Mouse (Mus musculus): ENCODE data around the gene Eid1.

Gene Eid1

DNA sequence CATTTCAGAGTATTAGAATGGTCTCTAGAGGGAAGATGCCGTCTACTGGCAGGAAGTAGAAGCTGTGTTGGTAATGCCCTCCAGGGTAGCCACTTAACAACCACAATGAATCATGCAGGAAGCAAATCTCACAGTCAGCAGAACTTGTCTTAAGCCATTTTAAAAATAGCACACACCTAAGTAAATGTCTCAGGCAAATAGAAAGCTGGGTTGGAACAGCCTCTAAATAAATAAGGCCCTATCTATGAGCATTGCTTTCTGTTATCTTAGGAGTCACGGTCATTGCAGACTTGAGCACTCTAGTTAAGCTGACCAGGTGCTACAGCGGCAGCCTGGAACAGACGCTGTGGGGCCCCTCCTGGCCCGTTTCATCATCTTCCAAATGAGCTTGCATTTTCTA is 5.7 kb upstream of the Eid1 start:
- DNase-seq (ENCODE audit: inconsistent age in 2 of 2, low spot score in 1 of 2) = peak in 1 of 2 experiments; percentile 49

- DNase-seq (ENCODE audit: inconsistent age in 2 of 2, low spot score in 1 of 2) = no peak
Observed at GRCm38 (mm10) chr2:125667721-125668120, 5.2 kb upstream of the Eid1 start.

DNA sequence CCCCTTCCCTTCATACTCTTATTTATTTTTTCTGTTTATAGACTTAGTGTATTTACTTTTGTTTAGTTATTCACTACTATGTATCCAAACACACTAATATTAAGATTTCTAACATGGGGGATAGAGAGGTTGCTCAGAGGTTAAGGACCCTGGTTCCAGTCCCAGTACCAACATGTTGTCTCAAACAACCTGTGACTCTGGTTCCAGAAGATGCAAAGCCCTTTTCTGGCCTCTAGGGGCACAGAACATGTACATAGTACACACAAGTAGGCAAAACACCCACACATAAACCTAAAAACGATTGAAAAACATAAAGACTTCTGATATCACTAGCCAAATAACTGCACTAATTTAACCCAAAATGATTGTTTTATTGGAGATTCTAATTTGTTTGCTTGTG is 2.0 kb upstream of the Eid1 start:
- DNase-seq (ENCODE audit: inconsistent age in 2 of 2, low spot score in 1 of 2) = no peak

GRCm38 (mm10) chr2:125672568-125672956 is 333 bp upstream of the Eid1 start:
- DNase-seq (ENCODE audit: inconsistent age in 2 of 2, low spot score in 1 of 2) = peak in 1 of 2 experiments; percentile 84

DNA sequence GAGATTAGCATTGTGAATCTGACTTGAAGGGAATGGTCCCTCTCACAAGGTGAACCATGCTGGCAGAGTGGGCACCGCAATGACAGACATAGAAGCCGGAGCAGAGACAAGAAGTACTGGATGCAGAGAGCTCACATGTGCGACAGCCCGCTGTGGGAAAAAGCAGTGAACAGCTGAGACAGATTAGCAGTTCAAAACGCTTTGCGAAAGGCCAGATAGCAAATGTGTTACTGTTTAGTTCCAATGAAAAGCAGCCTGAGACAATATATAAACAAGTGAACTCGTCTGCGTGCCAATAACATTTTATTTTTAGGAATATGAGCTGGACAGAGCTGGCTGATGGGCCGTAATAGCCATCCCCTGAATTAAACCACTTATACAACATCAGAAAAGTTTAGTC is 8.9 kb downstream of the Eid1 start:
- DNase-seq (ENCODE audit: inconsistent age in 2 of 2, low spot score in 1 of 2) = no peak

- DNase-seq (ENCODE audit: inconsistent age in 2 of 2, low spot score in 1 of 2) = no peak
Observed at GRCm38 (mm10) chr2:125683895-125684294, 11.0 kb downstream of the Eid1 start.

DNA sequence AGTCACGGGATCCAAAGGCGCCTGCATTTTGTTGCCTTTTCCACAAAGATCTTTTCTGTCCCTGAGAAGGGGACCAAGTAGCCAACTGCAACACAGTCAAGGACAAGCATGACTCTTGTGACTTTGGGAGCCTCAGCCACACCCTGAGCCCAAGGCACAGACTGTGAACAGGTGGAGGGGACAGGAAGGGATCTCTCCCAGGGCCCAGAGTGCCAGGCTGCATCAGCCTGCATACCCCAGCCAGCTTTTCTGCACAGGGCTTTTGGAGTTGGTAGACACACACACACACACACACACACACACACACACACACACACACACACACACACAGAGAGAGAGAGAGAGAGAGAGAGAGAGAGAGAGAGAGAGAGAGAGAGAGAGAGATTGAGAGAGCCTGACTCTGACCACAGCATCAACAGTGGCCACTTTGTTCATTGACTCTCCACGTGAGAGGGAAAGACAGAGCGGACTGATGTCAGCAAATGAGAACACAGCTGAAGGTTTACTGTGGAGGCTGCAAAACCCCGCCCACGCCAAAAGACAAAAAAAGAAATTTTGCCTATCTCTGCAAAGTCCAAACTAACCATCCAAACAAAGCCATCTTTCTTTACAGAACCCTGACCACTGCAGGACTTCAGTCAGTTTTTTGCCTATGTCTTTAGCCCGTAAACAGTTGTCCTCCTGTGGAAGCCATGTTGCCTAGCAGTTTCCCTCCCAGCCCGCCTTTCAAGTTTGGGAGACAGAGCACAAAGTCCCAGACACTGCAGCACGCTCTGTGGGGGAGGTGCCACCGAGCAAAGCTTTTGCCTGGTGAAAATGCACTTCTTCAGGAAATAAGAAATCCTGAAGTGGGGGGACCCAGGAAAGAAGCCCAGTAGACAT is 11.9 kb downstream of the Eid1 start:
- no peak for DNase-seq (ENCODE audit: inconsistent age in 2 of 2, low spot score in 1 of 2)

DNA sequence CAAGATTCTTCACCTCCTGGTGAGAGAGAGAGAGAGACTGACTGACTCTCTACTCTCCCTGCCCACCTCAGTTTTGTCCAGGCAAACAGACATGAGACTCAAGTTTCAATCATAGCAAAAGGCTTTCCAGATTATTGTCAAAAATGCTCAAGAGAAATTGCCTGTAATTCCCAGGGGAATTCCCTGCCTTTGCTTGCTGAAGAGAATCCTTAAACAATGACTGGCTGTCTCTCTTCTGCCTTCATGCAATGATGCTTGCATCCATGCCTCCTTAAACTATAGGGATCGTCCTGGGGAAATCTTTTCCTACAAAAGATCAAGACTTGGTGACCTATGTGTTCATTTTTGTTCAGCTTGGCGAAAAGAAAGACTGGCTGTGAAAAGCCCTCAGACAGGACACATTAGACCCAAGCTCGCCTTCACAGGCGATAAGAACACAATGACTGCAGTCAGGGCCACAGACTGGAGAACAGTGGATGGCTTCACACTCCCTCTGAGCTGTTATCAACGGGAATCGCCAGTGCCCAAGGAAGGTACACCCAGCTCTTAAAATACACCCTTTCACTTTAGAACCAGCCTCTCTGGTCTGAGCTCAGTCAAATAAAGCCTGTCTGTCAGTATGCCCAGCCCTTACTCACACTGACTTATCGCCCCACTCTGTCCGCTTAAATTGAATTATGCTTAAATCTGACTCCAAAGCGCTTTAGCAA is 12.7 kb downstream of the Eid1 start:
- DNase-seq (ENCODE audit: inconsistent age in 2 of 2, low spot score in 1 of 2) = no peak

DNA sequence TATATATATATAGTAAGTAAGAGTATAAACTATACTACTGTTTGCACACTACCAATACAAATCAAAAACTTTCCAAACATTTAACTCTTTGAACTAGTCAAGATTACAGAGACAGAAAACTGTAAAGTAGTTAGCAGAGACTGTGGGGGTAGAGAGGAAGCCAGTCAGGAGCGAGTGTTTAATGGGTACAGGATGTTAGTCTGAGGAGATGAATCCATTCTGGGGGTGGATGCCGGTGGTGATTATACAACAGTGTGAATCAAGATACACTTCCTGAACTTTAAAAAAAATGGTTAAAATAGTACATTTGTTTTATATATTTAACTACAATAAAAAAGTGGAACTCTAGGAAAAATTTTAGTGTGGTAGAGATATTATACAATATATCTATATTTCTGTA is 19.1 kb downstream of the Eid1 start:
- DNase-seq (ENCODE audit: inconsistent age in 2 of 2, low spot score in 1 of 2) = no peak

DNA sequence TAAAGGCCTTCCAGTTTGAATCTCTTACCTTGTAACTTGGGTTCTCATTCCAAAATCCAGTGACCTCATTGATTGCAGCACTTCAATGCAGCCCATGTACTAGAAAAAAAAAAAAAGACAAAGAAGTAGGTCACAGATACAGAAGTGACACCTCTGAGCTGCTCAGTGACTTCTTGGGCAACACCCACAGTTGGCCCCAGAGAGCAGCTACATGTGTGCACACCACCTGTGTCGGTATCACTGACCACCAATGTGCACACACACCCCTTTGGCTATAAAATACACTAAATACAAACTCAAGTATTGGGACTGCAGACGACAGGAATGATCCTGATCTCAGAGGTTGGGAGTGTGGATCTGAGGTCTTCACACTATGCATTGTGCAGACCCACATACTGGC is 21.9 kb downstream of the Eid1 start:
- no peak for DNase-seq (ENCODE audit: inconsistent age in 2 of 2, low spot score in 1 of 2)

DNA sequence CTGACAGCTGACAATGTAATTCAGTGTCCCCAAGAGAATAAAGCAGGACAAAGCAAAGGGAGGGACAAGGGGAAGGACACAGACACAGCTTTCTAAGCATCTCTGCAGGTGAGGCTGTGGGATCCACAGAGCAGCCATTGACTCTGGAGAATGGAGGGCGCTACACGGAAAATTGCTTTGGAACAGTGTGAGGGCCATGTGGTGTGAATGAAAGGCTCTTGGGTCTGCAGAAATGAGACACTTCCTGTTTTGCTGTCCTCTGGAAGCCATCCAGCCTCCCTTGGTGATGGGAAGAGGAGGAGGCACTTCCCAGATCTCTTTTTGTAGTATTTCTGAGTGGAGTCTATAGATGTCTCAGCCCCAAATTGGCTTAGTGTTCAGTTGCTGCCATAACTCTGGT is 23.3 kb downstream of the Eid1 start:
- DNase-seq (ENCODE audit: inconsistent age in 2 of 2, low spot score in 1 of 2) = peak in 1 of 2 experiments; percentile 63

GRCm38 (mm10) chr2:125701606-125702005 is 28.7 kb downstream of the Eid1 start:
- DNase-seq (ENCODE audit: inconsistent age in 2 of 2, low spot score in 1 of 2) = peak; percentile 29 to 73

GRCm38 (mm10) chr2:125702851-125703250 is 30.0 kb downstream of the Eid1 start:
- no peak for DNase-seq (ENCODE audit: inconsistent age in 2 of 2, low spot score in 1 of 2)

DNA sequence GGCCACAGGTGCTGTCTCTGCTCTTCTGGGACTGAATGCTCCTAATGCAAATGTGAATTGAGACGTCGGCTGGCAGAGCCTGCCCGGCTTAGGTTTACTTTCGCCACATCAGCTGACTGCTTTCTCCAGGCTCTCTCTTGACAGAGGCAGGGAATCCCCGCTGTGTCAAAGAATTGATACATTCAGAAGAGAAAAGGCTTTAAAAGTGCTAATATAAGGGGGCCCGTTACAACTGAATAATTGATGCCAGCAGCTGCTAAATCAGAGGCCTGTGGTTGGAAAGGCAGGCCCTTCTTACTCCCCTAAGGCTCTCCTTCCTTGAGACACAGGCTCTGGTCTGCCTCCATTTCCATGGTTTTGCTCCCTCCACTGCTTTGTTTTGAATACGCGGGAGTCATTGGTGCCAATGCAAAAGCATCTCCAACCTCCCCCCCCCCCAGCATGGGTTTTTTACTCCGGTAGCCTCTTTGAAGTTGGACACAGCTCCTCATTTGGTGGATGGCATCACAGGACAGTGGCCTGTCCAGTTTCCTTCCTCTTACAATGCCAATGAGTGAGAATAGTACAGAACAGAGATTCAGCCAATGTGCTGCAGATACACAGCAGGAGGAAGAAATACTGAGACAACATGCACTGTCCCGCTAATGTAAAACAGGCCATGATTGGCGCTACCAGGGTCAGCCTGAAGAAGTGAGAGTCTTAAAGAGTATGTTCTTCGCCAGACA is 32.2 kb downstream of the Eid1 start:
- DNase-seq (ENCODE audit: inconsistent age in 2 of 2, low spot score in 1 of 2) = no peak

DNA sequence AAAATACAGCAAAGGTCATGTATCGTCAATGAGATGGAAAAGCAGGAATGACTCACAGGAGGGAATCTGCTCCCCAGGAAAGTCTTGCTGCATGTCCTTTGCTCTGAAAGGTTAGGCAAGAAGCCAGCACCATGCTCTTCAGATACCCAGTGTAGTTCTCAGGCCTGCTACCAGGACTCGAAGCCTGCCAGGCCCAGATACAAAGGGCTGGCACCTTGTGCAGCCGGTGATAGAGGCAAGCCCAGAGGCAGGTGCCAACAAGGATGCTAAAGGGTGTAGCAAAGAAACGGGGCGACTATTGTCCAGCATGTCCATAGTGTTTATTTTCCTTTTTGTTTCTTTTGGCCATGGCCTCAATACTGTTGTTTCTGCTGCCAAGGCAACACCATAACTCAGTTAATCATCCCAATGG is 33.6 kb downstream of the Eid1 start:
- DNase-seq (ENCODE audit: inconsistent age in 2 of 2, low spot score in 1 of 2) = peak; percentile 73 to 93

DNA sequence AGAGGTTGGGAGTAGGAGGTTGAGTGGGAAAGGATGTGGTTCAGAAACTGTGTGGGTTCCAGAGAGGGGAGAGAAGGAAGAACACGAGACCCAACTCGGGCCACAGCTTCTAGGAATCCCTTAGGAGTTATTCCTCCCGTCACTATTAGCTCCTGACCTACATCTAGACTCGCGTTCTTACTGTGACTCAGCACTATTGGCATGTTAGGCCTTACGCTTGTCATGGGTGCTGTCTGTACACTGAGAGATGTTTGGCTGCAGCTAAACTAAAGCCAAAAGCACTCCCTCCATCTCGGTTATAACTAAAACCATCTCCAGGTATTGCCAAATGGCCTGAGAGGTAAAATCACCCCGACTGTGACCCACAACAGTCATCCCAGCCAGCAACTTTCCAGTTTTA is 43.7 kb downstream of the Eid1 start:
- DNase-seq (ENCODE audit: inconsistent age in 2 of 2, low spot score in 1 of 2) = peak; percentile 37 to 80

- DNase-seq (ENCODE audit: inconsistent age in 2 of 2, low spot score in 1 of 2) = peak in 1 of 2 experiments; percentile 62
Observed at GRCm38 (mm10) chr2:125723086-125723407, 50.2 kb downstream of the Eid1 start.

DNA sequence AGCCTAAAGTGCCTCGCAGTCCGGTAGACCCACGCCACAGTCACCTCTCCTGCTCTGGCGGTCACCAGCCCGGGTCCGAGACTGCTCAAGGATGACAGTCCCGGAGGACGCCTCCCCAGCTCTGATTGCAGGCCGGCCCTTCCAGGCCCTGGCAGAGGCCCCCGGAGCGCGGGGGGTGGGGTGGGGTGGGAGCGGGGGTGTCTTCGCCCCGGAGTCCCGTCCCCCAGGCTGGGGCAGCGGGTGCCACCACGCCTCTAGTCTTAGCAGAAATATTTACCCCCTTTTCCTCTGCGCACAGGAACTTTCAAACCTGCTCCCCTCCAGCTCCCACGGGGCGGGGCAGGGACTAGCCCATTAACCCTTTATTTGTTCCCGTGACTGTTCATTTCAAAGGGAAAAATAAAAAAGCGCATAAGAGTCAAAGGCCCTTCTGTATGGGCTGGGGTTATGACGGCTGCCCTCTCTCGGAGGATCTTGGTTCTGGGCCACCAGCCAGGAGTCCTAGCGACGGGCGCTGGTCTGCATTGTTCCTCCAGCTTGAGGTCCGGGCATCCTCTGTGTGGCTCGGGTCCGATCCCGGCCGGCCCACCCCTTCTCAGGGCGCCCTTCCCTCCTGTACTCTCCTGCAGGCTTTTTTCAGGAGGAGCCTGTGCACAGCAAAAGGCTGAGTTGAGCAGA is 50.7 kb downstream of the Eid1 start:
- DNase-seq (ENCODE audit: inconsistent age in 2 of 2, low spot score in 1 of 2) = peak in 1 of 2 experiments; percentile 67

DNA sequence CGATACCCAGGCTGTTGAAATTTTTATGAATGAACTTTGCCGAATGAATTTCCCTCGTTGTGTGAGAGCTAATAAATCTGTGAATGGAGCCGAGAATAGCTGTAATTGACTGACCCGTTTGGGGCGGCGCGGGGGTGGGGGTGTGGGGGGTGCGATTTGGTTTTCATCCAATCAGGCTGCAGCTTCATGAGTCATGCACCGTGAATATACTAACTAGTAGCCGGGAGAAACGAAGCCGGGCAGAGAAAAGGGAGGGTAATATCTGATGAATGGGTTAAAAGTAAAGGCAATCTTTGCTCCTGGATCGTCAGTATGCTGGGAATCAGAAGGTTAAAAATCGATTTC is 51.2 kb downstream of the Eid1 start, which contains the start of gene Shc4:
Gene Shc4 (minus strand): TSS at position 63 of the 345 bp plus-strand sequence.
- DNase-seq (ENCODE audit: inconsistent age in 2 of 2, low spot score in 1 of 2) = peak; percentile 41 to 86
